Mouse (Mus musculus): ENCODE measurements at regions not wholly inside any gene's neighbourhood (a gene's known extent, or its start where the extent isn't known, plus 50 kb on each side); places are given as distances from the start of the nearest gene placed in this dataset.

DNA sequence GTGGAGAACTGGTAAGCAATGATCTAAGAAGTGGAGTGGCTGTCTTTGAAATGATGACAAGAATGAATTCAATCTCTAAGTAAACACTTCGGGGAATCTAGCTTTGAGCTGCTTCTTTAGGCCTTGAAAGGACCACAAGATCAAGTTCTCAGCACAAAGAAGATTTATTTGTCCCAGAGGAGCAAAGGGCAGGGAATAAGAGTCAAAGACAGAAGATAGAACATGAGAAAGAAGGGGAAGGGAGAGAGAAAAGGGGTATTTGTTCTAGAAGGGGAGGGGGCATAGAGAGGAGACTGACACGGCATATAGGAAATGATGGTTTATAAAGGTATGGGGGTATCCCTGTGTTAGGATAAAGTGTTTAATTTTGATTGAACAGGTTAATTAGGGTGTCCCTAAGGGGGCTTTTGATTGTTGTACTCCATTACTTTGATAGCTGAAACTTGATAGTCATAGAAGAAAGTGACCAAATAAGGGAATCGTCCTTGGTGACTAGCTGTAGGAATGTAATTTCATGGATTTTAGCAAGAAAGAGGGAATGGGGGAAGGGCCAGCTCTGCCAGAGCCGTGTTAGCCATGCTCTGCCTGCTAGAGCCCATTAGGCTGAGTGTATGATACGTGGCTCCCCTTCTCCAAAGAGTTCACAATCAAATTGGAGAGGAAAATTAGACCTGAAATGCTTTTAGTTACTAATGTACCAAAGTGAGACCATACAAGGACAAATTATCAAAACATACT lies 531.1 kb upstream of the Tbl1xr1 start:
- no peaks in the 10 kb centered on the region for H3K36me3 ChIP-seq
- H3K9me3 ChIP-seq = no peaks in the 10 kb centered on the region
- 27% methylated on average over 5 of the region's 5 CpGs for WGBS
- H3K27ac ChIP-seq = no peak overlapping the region
- H3K4me2 ChIP-seq = no peak overlapping the region
- H3K4me3 ChIP-seq = no peak overlapping the region
- no peak for ATAC-seq (ENCODE audit: low FRiP score)
- no peak overlapping the region for H3K9ac ChIP-seq
- H3K4me1 ChIP-seq (replicated peaks) = peaks cover 24% of the 10 kb centered on the region
- no peaks in the 10 kb centered on the region for H3K27me3 ChIP-seq

DNA sequence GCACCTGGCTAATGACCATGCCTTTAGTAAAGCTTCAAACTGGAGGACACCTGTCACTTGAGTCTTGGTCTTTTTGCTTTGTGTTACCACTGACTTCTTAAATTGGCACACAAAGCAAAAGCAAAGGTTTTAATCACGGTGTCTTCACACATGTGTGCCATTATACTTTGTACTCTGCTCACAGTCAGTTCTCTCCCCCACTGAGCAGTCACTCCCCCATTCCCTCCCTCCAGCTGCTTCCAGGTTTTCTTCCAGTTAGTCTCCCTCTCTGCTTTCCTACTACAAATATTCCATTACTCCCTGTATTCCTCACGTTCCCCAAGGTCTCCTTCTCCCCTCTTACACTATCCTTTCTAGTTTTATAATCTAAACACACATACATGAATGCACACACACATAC lies 530.0 kb upstream of the Tbl1xr1 start:
- 39% methylated on average over 2 of the region's 2 CpGs for WGBS
- Histone ChIP-seq H3K9ac (no peak overlapping the region), H3K9me3 (no peaks in the 10 kb centered on the region), H3K4me2 (no peak overlapping the region), H3K4me3 (no peak overlapping the region), H3K27me3 (no peaks in the 10 kb centered on the region), H3K4me1 (replicated peaks) (peaks cover 24% of the 10 kb centered on the region), H3K27ac (no peak overlapping the region), H3K36me3 (no peaks in the 10 kb centered on the region)
- no peak for ATAC-seq (ENCODE audit: low FRiP score)

DNA sequence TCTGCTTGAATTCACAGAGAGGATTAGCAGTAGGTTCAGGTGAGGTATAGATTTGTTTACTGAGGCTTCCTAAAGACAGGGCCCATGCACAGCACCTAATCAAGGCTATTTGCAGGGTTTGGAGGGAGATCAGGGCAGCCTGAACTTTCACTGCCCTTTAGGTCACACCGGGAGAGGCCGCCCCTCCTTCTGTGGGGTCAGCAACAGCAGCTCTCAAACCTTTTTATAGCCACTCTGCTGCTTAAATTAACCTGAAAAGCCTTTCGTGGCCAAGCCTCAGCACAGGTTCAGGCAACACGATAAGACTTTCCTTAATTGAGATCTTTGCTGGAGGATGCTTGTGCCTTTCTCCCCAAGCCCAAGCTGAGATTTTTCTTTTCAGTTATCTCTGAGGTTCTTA lies 526.8 kb upstream of the Tbl1xr1 start:
- H3K9me3 ChIP-seq = no peaks in the 10 kb centered on the region
- no peak overlapping the region for H3K27ac ChIP-seq
- H3K9ac ChIP-seq = peak overlapping the region; percentile 19; the same call in 1 of the 2 replicates
- H3K4me3 ChIP-seq = no peak overlapping the region
- no peaks in the 10 kb centered on the region for H3K27me3 ChIP-seq
- no peak overlapping the region for H3K4me2 ChIP-seq
- H3K4me1 ChIP-seq (replicated peaks) = peaks cover 36% of the 10 kb centered on the region
- no peak for ATAC-seq (ENCODE audit: low FRiP score)
- 43% methylated on average over 4 of the region's 4 CpGs for WGBS
- no peaks in the 10 kb centered on the region for H3K36me3 ChIP-seq

DNA sequence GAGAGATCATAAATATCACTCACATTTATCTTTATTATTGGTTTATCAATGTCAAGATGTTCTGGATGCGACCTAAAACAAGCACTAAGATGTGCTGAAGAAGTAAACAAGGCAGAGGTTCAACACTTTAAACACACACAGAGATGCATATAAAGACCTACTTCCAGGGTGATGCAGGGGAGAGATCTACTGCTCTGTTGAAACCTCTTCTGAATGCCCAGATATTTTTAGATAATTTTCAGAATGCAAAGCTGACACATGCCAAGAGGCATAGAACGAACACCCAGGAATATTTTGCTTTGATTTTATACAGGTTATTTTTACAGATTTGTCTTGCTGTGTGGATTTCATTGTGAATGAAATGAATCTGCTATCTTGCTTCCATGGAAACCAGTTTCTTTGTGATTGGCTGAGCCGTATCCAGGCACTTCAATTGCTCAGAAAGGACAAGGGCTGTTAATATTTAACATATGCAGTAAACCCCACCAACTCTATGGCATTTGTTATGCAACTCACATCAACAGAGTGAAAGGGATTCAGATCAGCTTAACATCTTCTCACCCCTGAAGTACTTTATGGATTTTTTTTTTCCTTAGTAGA lies 523.2 kb upstream of the Tbl1xr1 start:
- H3K4me1 ChIP-seq (replicated peaks) = peaks cover 24% of the 10 kb centered on the region
- H3K36me3 ChIP-seq = no peaks in the 10 kb centered on the region
- WGBS = 25% methylated on average over 3 of the region's 3 CpGs
- H3K4me3 ChIP-seq = no peak overlapping the region
- H3K27me3 ChIP-seq = no peaks in the 10 kb centered on the region
- no peak overlapping the region for H3K9ac ChIP-seq
- H3K9me3 ChIP-seq = no peaks in the 10 kb centered on the region
- peak; percentile 82 for ATAC-seq (ENCODE audit: low FRiP score)
- 0 out of 2 replicates have a peak overlapping the region, but pooled peaks have one; percentile 2 for H3K4me2 ChIP-seq
- peak overlapping the region; percentile 78 for H3K27ac ChIP-seq

DNA sequence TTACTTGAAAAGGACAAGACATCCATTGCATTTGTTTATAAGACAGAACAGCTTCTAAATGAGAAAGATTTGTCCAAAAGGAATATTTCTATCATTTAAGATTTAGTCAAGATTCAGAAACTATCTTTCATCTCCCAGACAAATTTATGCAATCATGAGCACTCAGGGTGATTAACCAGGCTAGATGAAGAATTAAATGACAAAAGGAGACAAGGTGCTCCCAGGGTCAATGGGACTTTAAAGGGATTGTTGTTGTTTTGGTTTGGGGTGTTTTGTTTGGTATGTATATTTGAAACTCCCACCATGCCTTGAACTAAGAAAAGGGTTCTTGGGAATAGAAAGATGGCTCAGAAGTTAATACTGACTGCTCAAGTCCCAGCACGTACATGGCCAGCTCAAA lies 522.6 kb upstream of the Tbl1xr1 start:
- Histone ChIP-seq H3K27me3 (no peaks in the 10 kb centered on the region), H3K4me2 (no peak overlapping the region), H3K9ac (no peak overlapping the region), H3K4me1 (replicated peaks) (peaks cover 30% of the 10 kb centered on the region), H3K9me3 (no peaks in the 10 kb centered on the region), H3K27ac (peak overlapping the region; percentile 78), H3K4me3 (no peak overlapping the region), H3K36me3 (no peaks in the 10 kb centered on the region)
- ATAC-seq (ENCODE audit: low FRiP score) = no peak
- 31% methylated on average over 1 of the region's 1 CpGs for WGBS

DNA sequence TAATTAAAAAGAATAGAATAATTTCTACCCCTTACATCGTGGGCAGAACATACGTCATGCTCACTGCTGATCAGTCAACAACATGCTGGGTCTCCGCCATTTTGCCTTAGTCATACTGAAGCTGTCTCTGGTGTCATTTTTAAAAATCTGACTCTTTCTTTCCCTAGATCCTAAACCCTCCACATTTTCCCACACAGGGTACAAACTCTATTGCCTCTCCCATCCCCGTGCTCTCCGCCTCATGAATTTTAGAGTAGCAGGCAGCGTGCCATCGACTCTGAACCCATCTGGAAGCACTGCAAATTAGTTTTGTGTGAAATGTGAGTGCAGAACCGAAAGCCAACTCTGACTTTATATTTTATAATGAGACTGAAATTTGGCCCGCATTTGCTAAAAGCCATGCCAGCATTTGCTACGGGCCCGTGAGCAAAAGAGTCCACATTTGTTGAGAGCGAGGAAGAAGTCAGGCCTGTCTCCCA lies 518.5 kb upstream of the Tbl1xr1 start:
- no peaks in the 10 kb centered on the region for H3K36me3 ChIP-seq
- H3K4me3 ChIP-seq = no peak overlapping the region
- no peak overlapping the region for H3K4me2 ChIP-seq
- no peaks in the 10 kb centered on the region for H3K9me3 ChIP-seq
- ATAC-seq (ENCODE audit: low FRiP score) = peak; percentile 58
- peak overlapping the region; percentile 72 for H3K27ac ChIP-seq
- no peaks in the 10 kb centered on the region for H3K27me3 ChIP-seq
- H3K4me1 ChIP-seq (replicated peaks) = peaks cover 28% of the 10 kb centered on the region
- WGBS = 53% methylated on average over 12 of the region's 12 CpGs
- no peak overlapping the region for H3K9ac ChIP-seq

DNA sequence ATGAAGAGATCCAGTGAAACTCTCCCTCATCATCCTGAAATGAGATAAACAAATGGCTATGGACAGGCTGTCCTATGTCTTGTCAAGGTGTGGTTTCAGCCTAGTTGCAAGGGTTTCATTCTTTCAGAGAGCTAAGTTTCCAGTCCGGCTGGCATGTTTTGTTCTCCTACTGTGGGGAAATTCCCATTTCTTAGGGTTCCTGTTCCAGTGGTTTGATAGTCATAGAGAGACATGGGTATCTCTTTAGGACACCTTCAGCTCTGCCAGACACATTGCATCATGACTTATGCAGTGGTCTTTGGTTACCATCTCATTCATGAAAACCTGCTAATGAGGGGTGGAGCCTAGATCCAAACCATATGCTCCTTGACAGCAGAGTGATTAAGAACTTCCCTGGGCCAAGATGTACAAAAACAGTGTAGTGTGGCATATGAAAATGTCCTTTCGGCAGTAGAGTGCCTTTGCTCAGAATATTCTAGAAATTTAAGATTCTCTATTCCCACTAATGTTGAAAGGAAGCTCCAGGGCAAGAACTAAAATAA lies 513.6 kb upstream of the Tbl1xr1 start:
- Histone ChIP-seq H3K36me3 (no peaks in the 10 kb centered on the region), H3K27ac (no peak overlapping the region), H3K4me1 (replicated peaks) (peaks cover 26% of the 10 kb centered on the region), H3K4me3 (no peak overlapping the region), H3K9ac (no peak overlapping the region), H3K4me2 (no peak overlapping the region), H3K27me3 (no peaks in the 10 kb centered on the region), H3K9me3 (no peaks in the 10 kb centered on the region)
- no peak for ATAC-seq (ENCODE audit: low FRiP score)
- WGBS = 90% methylated on average over 2 of the region's 2 CpGs

DNA sequence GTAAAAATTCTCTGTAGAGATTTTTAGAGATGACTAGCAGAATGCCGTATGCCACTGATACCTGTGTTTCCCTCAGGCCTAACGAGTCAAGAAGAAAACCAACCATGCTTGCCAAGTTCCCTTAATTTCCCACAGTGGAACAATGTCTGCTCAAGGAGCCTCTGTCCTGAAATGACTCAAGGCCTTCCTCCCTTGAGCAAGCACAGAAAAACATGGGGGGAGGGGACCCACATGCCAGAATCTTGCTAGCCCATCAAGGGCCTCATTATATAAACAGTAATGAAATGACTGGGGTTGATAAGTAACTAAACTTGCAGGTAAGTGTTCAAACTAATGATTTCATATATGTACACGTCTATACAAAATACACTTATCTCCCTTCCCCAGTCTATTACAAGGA lies 513.0 kb upstream of the Tbl1xr1 start:
- no peaks in the 10 kb centered on the region for H3K9me3 ChIP-seq
- H3K4me1 ChIP-seq (replicated peaks) = peaks cover 22% of the 10 kb centered on the region
- no peak overlapping the region for H3K9ac ChIP-seq
- H3K27ac ChIP-seq = no peak overlapping the region
- no peaks in the 10 kb centered on the region for H3K36me3 ChIP-seq
- H3K27me3 ChIP-seq = no peaks in the 10 kb centered on the region
- no peak for ATAC-seq (ENCODE audit: low FRiP score)
- no peak overlapping the region for H3K4me3 ChIP-seq
- H3K4me2 ChIP-seq = no peak overlapping the region
- WGBS = 66% methylated on average over 3 of the region's 3 CpGs

DNA sequence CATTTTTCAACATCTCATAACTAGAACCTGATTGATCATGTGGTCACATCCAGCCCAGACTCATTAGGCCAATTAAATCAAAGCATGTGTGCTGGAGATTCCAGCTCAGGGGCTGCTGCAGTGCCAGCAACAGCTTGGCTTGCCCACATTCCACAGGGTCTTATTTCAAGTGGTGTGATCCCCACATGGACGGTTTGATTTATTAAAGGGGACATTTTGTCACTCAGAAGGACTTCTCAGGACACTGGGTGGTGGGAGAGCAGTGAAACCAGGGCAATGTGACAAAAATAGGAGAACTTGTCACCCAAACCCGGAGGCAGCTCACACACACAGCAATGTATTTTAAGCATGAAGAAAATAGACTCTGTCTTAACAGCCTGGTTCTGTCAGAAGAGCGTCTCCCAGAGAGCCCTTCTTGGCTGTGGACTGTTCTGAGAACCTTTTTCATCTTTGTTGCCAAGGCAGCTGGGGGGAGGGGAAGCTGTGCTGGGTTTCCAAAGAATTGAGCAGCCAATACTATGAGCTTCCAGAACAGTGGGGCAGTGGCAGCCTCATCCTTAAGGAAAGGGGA lies 512.2 kb upstream of the Tbl1xr1 start:
- peaks cover 17% of the 10 kb centered on the region for H3K4me1 ChIP-seq (replicated peaks)
- peak; percentile 85 for ATAC-seq (ENCODE audit: low FRiP score)
- no peaks in the 10 kb centered on the region for H3K9me3 ChIP-seq
- 18% methylated on average over 3 of the region's 3 CpGs for whole genome bisulfite sequencing
- no peak overlapping the region for H3K4me3 ChIP-seq
- no peak overlapping the region for H3K9ac ChIP-seq
- H3K27ac ChIP-seq = peak overlapping the region; percentile 72
- H3K36me3 ChIP-seq = no peaks in the 10 kb centered on the region
- H3K4me2 ChIP-seq = no peak overlapping the region
- no peaks in the 10 kb centered on the region for H3K27me3 ChIP-seq

DNA sequence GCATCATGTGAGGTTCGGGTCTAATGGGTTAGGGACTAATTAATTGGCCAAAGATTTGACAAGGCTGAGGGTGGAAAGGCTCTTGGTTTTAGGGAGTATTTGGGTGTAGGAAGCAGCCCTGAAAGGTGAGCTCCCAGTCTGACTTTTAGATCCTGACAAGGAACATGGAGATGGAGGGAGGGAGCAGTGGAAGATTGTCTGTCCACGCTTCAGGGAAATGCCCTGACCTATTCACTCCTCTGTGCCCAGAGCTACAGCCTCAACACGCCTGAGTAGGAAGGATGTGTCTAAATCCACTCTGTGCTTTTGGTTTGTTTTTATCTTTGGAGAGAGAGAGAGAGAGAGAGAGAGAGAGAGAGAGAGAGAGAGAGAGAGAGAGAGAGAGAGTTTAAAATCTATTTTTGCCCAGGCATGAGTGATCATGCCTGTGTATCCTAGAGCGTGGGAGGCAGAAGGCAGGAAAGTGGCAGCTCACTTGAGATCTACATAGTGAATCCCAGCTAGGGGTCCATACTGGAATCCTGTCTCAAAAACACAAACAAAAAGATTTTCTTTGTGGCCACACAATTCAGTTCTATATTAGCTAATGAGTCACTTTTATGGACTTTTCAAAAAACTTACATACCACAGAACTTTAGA lies 511.5 kb upstream of the Tbl1xr1 start:
- Histone ChIP-seq H3K9ac (no peak overlapping the region), H3K4me3 (no peak overlapping the region), H3K36me3 (no peaks in the 10 kb centered on the region), H3K4me1 (replicated peaks) (peaks cover 17% of the 10 kb centered on the region), H3K9me3 (no peaks in the 10 kb centered on the region), H3K27ac (peak overlapping the region; percentile 72), H3K4me2 (no peak overlapping the region), H3K27me3 (no peaks in the 10 kb centered on the region)
- ATAC-seq (ENCODE audit: low FRiP score) = 0 out of 2 replicates have a peak, but pooled peaks have one; percentile 31
- 58% methylated on average over 4 of the region's 4 CpGs for WGBS

DNA sequence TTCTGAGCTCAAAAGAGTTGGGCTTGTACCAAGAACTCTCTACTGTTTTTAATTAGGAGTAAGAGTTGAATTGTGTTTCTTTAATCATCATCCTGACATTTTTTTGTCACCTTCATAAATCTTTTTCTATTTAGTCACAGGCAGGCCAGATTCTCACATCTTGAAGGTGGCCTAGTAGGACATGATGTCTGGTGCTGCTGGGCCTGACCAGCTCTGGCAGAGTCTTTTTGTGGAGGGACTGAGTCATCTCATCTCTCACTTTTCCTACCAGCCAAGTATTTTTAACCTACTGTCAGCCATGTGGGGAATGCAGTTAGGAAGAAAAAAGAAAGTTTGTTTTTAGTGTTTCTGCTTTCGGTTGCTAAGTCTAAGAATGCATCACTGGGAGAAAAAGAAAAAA lies 506.7 kb upstream of the Tbl1xr1 start:
- no peak overlapping the region for H3K4me2 ChIP-seq
- H3K36me3 ChIP-seq = no peaks in the 10 kb centered on the region
- peaks cover 5% of the 10 kb centered on the region for H3K4me1 ChIP-seq (replicated peaks)
- H3K27me3 ChIP-seq = no peaks in the 10 kb centered on the region
- no peak overlapping the region for H3K27ac ChIP-seq
- no peak for ATAC-seq (ENCODE audit: low FRiP score)
- H3K9ac ChIP-seq = no peak overlapping the region
- WGBS = 74% methylated on average over 1 of the region's 1 CpGs
- no peaks in the 10 kb centered on the region for H3K9me3 ChIP-seq
- no peak overlapping the region for H3K4me3 ChIP-seq

DNA sequence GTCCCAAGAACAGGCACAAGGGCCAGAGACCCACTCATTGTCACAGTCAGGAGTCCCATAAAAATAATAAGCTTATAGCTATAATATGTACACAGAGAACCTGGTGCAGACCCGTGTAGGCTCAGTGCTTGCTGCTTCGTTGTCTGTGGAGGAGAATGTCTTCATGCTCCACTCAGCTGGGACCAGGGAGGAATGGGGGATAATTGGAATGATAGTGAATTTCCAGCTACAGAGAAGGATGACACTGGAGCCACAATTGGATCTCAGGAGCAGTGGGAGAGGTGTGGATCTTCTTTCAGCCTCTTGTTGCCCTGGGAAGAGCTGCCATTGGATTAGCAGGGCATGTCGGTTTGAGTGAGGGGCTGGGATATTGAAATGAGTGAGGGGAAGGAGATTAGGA lies 497.8 kb upstream of the Tbl1xr1 start:
- 64% methylated on average over 3 of the region's 3 CpGs for WGBS
- H3K9me3 ChIP-seq = no peaks in the 10 kb centered on the region
- H3K4me3 ChIP-seq = no peak overlapping the region
- no peak overlapping the region for H3K9ac ChIP-seq
- no peaks in the 10 kb centered on the region for H3K4me1 ChIP-seq (replicated peaks)
- no peak overlapping the region for H3K27ac ChIP-seq
- no peaks in the 10 kb centered on the region for H3K36me3 ChIP-seq
- H3K4me2 ChIP-seq = no peak overlapping the region
- no peak for ATAC-seq (ENCODE audit: low FRiP score)
- 0 out of 2 replicates have a peak, but pooled peaks cover 3% of the 10 kb centered on the region for H3K27me3 ChIP-seq
